10 mouse cellular contexts compared by ENCODE assay signal in genomic region chr4:156216196-156216595, GRCm38 (mm10).
"Had no signal": no experiment of that assay in that cellular context is flagged by ENCODE, and none has a peak within 500 bp of the region (broad histone marks: within the 10 kb centered on the region; RNA-seq: fewer than 3 reads in every experiment).

No protein-coding gene starts in this region.

- H3K4me3 ChIP-seq: left cerebral cortex, adult 2 months; limb, embryonic 10.5 days; liver, embryonic 15.5 days; midbrain, embryonic 13.5 days had no signal

- H3K9ac ChIP-seq: liver, embryonic 15.5 days; midbrain, embryonic 13.5 days had no signal

- H3K9me3 ChIP-seq: limb, embryonic 10.5 days; liver, embryonic 15.5 days; midbrain, embryonic 13.5 days had no signal

- H3K27ac ChIP-seq: left cerebral cortex, adult 2 months; liver, embryonic 15.5 days; midbrain, embryonic 13.5 days; stomach, postnatal 0 days had no signal

- H3K27me3 ChIP-seq: midbrain, embryonic 13.5 days had no signal

- H3K36me3 ChIP-seq: limb, embryonic 10.5 days; liver, embryonic 15.5 days had no signal

- H3K4me1 ChIP-seq: limb, embryonic 10.5 days; midbrain, embryonic 13.5 days had no signal

- H3K4me2 ChIP-seq: liver, embryonic 11.5 days; liver, embryonic 15.5 days; midbrain, embryonic 13.5 days had no signal

- DNase-seq: lung, adult 2 months; right cerebral cortex, adult 18-20 months; right cerebral cortex, postnatal 25 days; thymus, postnatal 4 days had no signal
